Mouse (Mus musculus) frontal cortex, adult (tissue): Measurements from ENCODE around the gene Ranbp3l.
A peak's percentile ranks its signal among the peaks of the same experiment; 100 is the strongest.

Source experiments
- ATAC-seq: cut with Nextera tagmentation; 2 replicates; pipeline ENCODE4 v1.9.2; 2017; ENCODE audit warnings: mild to moderate bottlenecking, moderate library complexity, mixed read lengths; ENCODE audit not compliant: low TSS enrichment

Ranbp3l gene

DNA sequence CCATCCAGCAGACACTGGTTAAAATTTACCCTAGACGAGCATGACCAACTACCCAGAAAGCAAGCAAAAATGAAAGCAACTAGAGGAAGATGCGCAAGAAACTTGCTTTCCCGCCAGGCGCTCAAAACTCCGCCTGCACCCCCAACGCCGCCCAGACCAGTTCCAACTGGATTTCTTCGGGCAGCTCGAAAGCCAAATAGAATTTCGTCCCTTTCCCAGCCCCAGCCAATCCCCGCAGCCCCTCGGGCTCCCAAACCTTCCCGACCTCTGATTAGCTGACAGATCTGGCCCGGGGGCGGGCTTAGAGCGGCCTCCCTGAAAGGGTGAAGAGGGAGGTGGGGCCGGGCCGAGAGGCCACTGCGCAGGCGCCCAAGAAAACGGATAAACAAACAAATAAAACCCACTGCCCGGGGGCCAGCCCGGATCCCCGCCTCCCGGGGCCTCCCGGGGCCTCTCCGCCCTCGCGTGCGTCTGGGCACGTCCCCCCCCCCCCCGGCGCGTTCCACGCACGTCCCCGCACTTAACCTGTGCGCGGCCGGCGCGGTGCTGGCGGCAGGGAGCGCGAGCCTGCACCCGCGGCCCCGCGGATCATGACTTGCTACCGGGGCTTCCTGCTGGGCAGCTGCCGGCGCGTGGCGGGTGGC is 103.3 kb downstream of the Ranbp3l start, which contains the start of gene Nadk2:
TSS of gene Nadk2 (plus strand) at position 349 of the 644 bp plus-strand sequence.
- peak; percentile 95 for ATAC-seq

DNA sequence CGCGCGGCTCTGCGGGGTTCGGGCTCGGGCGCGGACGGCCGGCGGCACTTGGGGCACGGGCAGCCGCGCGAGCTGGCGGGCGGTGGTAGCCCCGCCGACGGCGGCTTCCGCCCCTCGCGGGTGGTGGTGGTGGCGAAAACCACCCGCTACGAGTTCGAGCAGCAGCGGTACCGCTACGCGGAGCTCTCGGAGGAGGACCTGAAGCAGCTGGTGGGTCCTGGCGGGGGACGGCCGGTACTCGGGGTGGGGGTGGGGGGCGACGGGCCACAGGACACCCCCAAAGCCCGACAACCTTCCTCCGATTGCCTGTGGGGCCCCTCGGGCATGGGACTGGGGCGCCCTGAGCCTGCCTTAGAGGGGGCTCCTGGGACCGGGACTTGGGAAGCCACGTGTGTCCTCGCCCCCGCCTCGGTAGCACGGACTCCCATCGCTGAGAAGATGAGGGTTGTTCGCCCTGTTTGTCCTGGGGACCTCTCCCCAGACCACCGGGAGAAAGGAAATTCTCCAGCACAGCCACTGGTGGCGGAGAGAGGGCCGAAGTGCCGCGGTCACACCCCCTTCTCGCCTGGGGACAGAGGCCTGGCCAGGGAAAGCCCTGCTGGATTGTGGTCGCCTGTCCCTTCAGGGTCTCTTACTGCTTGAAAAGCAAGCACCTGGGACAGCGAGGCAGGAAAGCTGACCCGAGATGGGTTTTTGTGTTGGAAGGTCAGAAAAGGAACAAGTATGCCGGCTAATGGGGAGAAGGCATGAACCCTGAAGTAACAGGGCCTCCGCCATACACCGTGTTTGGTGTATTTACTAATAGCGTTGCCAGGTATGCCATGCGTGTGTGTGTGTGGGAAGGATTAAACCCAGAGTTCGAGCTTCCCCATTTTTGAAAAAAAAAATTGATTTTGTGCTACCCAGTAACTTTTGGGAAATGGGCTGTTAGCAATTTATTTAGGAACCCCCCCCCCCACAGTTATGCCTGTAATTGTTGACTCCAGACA is 104.1 kb downstream of the Ranbp3l start:
- ATAC-seq = peak; percentile 45

DNA sequence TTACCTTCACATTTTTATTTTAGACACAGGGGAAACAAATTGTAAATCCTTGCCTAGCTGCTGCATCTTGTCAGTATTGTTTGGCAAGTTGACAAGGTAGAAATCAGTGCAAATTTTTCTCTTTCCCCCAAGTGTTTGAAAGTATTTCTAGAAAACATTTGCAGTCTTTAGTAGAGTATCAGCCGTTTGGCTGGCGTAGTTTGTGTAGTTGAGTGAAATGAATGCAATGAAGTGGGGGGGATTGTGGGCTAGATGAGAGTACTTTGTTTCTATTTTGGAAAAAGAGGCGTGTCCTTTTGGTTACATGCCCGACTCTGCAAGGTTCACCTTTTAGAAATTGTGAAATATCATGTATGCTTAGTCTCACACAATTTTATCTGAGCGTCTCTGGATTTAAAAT is 104.9 kb downstream of the Ranbp3l start:
- no peak for ATAC-seq

DNA sequence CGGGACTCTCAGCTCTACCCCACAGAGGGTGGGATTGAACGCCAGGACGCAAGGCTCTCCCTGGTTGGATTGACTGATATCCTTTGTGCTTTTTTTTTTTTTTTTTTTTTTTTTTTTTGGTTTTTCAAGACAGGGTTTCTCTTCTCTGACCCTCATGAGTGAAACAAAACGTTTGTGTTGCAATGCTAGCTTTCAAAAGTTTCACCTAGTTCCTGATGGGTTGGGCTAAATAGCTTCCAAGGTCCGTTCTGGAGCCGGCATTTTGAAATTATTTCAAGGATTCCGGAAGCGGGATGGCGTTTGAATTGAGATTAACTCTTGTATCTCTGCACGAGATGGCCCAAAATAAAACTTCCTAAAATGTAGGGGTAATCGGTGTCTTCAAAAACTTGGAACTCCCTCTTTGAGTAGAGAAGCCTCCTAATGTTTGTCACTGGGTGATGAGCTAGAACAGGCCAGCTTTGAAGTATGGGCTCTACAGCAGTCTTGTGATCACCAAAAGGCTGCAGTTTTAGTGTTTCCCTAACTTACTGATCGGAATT is 105.4 kb downstream of the Ranbp3l start:
- ATAC-seq = no peak

DNA sequence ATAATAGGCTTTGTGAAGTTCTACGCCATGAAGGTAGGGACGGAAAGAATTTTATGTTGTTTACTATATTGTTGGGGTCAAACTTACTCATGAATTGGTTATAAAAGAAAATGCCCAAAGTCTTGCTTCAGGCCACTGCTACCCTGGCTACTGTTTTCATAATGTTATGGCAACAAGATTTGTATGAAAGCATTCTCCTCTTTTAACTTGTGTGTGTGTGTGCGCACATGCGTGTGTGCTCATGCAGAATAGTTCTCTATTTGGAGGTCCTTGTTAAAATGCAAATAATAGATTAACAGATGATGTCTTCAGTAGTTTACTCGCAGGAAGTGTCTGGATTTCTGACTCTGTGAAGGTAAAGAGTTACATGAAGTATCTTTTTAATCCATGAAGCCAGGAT is 105.9 kb downstream of the Ranbp3l start:
- no peak for ATAC-seq

DNA sequence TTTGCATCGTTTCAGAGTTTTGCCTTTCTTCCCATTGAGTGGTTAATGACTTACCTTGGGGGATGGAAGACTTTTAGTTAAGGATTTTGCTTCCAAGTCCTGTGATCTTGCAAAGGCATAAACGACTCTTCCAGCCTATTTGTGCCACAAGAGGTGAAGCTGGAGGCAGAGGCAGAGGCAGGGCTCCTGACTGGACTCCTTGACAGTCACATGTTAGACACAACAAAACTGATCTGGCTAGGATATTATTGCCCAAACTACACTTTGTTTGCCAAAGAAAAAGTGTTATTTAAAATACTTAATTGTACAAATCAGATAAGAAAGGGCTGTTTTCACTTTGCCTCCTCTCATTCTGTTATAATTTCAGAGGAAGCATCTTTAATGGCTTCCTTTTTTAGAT is 106.4 kb downstream of the Ranbp3l start:
- no peak for ATAC-seq

DNA sequence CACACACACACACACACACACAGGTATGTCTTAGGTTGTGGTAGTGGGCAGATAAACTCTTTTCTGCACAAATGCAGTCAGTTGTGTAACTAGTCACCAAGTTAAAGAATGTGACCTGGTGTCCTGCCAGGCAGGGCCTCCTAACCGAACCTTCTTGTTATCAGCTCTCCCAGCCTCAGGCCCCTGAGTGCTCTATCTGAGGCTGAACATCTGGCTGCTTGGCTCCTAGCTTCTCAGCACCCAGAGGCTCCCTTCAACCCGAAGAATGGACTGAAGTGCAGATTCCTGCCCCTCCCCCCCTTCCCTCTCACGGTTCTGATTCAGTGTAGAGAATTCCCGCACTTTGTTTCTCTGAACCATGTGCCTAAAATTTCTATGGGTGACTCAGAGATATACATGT is 106.9 kb downstream of the Ranbp3l start:
- ATAC-seq = no peak

DNA sequence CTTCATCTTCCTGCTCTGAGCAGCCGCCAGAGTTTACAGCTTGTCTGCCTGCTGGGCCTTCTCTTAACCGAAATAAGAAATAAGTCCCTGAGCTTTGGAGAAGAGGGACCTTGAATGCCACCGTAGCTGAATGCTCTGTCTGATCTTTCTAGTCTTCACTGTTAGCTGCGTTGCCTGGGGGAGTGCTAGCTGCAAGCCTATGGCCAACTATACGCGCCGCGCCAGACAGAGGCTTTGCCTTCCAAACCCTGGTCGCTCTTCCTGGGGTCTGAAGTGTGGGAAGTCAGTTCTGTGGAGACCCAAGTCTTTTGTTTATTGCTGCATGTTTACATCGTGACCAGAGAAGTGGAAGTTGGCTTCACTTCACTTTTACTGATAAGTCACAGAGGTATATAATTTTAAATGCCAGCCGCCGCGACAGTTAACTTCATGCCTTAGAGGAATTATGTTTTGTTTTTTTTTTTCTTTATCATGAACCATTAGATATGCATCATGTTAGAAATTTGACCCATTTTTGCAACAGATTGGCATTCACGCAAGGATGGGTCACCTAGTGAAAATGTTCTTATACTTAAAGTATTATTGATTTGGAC is 108.0 kb downstream of the Ranbp3l start:
- ATAC-seq = no peak

DNA sequence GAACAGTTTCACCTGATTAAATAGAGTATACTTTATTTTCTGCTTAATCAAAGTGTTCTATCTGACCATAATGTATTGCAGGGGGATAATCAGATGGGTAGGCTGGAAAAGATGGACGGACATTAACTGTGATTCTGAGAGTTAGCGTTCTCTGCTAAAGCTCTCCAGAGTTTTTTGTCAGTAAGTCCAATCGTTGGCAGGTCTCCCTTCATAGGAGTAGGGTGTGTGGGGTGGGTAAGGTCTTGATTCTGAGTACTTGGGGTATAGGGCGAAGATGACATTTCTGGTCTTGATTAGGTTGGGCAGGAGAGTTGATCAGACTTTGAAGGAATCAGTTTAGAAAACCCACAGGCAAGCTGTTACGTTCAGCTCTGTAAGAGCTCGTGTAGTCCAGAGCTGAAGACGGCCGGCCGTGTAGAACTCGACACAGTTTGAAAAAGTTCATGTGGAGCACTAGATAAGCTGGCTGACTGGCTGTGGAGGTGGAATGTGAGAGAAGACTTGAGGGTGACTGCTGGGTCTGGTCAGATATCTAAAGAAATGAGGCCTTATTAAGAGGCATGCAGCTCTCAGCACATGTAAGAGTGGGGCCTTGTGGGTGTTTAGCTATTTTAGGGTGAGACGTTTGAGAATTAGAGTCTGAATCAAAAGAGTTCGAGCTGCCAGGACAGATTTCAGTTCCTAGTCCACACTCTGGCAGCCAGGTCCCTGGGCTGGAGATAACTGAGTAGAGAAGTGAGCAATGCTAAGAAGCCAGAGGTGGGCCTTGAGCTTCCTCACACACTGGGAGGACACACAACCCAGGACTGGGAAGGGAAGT is 110.9 kb downstream of the Ranbp3l start:
- peak; percentile 53 for ATAC-seq

DNA sequence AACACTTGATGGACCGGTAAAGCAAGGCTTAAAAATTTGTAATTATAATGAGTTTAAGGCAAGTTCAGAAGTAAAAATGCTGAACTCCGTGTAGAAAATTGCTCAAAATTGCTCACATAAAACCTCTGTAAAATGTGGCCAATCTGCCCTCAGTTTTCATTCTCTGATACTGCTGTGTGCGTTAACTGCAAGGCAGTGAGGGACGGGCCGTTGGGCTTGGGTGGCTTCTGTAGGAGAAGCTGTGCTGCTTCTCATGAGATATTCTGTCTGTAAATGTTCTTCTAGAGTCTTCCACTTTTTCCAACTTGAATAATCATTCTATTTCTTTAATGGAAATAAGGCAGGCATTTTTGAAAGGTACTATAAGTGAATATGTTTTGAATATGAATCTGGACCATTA is 111.9 kb downstream of the Ranbp3l start:
- ATAC-seq = no peak

DNA sequence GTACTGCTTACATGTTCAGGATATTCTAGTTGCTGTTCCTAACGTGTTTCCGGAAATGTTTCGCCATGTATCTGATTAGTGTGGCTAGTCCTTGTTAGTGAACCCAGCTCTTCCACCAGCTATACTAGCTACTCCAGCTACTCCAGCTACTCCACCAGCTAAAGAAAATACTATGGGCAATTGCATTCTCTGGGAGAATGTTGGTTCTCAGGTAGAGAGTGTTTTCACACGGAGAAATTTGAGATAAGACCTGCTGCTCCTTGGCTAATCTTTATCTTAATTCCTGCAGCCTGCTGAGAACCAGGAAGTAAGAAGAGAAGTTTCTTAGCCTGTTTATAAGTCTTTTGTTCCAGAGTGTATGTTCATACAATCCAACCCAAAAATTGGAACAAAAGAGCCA is 112.5 kb downstream of the Ranbp3l start:
- no peak for ATAC-seq

DNA sequence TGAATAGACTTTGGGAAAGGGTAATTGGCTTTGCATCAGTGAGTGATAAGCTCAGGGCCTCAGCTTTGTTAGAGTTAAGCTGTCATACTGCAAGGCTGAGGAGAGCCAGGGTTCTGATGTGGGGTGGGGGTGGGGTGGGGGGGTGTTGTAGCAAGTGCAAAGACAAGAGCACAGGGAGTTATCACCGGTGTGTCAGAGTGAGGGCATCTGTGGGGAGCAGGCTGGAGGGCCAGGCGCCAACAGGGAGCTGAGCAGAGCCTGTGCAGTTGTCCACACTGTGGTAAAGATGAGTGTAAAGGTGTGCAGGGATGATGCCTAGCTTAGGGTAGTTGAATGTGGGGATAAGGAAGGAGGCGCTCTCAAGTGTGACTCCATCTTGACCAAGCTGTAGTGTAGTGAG is 113.5 kb downstream of the Ranbp3l start:
- no peak for ATAC-seq

DNA sequence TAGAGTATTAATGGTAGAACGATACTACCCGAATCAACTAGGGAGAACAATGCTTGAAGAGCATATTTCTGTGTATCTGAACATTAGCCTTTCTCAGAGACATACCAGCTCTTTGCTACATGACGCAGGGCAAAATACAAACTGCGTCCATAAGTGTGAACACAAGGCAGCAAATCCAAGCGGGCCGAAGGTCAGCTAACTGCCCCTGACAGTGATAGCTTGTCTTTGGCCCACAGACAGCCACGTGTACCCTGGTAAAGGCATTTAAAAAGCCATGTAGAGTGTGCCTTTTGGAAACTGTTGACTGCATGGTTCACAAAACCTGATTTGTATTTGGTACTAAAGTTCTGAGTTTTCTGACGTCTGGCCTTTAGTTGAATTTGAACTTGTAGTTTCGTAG is 115.0 kb downstream of the Ranbp3l start:
- ATAC-seq = no peak

DNA sequence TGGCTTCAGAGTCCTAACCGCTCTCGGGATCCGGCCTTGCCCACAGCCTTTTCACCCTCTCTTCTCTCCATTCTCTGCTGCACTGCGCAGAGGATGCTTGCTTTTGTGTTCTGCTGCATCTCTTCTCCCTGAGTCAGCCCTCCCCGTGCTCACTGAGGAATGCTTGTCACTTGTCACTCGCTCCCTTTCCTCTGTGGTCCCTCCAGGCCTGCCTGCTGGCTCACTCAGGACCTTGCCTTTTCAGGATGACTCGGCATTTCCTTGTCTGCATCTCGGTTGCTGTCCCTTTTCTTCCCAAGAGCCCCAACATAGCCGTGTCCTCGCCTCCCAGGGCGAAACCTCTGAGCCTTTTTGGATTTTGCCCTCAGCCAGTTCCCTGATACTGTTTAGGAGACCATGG is 119.1 kb downstream of the Ranbp3l start:
- peak; percentile 28 for ATAC-seq

DNA sequence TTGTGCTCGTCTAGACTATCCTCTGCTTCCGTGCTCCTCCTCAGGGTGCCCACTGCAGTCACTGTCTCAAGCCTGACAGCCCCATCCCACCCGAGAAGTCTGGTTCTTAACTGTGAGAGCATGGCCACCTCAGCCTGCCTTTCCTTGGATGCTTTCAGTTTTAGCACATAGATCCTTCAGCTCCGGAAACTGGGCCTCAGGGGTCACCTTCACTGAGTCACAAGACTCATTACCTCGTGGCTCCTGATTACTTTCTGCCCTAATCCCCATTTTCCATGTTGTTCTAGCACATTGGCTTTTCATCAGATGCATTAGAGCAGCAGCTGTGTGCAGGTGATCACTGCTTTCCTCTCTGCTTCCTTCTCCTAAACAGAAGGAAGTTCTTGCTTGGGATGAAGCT is 119.7 kb downstream of the Ranbp3l start:
- peak; percentile 29; the same call in 1 of the 2 replicates for ATAC-seq

DNA sequence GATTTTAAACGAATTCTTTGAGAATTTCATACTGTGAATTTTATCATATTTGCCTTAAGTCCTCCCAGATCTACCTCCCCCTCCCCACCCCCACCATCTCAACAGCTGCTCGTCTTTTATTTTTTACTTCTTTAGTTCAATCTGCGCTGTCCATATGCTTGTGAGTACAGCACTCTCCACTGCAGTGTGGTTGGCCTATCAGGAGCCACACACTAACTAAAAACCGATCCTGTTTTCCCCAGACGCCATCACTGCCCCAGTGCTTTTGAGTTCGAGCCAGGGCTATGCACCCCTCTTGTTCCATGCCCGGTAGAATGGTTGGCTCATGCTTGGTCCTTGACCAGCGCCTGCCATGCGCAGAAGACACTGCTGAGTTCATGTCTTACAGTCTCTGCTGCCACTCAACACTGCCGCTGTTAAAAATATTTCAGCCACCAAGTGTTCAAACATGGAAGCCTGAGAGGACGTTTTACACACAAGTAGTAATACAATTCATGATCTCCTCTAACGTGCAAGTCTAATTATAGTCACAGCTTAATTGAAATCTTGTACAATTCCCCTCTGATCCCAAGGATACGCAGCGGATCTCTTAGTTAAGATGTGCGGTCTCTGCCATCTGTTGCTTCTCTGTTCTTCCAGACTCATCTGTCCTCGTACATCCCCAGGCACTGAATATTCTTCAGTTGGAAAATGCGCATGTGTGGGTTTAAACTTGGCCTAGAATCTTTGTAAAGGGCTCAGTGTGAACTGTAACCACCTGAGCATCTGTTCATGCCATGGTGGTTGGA is 120.3 kb downstream of the Ranbp3l start:
- ATAC-seq = peak; percentile 51

DNA sequence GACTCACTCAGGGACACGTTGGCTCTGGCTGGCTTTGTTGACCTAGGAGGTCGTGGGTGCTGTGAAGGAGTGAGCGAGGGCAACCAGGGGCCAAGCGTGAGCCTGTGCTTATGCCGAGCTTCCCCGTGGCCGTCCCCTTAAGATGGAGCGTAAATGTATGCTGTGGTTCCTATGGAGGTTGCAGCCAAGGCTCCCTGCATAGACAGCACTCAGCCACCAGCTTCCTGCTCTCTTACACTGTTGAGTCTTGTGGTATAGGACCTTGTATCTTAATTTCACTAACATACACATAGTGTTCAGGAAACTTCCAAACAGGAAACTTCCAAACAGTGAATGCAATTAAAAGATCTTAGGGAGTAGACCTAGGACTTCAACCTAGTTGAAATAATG is 120.9 kb downstream of the Ranbp3l start:
- ATAC-seq = no peak

DNA sequence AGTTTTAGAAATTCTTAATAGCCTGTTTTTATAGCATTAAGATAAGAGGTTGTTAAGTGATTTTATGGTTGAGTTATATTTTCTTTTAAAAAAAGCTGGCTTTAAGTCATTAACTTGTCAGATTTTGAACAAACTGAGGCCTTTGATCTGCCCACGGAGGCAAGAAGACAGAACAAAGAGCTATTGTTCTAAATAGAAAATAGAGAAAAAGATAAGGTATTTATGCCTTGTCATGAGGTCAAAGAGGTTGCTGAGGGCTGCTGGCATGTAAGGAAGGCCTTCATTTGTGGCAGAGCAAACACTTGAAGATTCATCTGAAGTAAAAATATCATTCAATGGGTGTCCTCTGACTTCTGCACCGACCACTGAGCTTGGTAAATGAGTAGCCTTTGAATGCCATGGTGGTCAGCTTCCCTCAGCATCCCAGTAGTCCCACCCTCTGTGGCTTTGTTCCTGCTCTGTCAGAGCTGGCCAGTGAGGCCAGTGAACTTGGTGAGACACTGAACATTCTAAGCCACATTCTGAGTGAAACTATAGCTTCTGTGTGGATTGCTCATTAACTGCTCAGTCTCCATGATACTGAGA is 121.5 kb downstream of the Ranbp3l start:
- no peak for ATAC-seq

DNA sequence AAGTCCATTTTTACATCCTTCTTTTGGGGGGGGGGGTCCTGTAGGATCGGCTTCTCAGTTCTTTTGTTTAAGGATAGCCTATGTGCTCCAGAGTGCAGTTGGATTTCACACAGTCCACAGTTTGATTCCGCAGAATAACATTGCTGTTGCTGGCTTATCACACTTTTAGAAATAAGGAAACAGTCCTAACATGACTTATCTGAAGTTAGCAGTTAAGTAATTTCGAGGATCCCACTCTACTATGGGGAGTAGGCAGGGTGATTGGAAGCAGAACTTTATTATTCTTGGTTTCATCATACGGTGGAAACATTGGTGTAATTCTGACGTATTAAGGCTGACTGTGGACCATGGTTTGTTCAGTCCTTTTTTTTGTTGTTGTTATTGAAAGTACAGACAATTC is 122.9 kb downstream of the Ranbp3l start:
- ATAC-seq = no peak
